Mouse (Mus musculus): ENCODE results near the gene Map1b.

Map1b gene

DNA sequence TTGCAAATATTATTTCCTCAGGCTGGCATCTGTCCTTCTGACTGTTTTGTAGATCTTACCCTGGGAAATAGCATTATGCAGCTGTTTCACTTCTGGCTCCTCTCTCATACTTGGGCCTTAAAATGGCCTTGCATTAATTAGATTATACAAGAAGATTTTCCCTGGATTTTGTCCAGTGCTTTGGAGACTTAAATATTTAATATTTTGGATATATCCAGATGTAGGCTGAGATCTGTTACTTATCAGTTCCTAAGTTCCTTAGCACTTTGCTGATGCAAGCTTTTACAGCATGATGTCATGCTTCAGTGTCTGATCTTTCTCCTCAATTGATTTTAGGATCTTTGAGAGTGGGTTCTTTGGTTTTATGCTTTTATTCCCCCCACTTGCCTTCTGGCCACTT lies 11.6 kb upstream of the Map1b start:
- no peak for DNase-seq

DNA sequence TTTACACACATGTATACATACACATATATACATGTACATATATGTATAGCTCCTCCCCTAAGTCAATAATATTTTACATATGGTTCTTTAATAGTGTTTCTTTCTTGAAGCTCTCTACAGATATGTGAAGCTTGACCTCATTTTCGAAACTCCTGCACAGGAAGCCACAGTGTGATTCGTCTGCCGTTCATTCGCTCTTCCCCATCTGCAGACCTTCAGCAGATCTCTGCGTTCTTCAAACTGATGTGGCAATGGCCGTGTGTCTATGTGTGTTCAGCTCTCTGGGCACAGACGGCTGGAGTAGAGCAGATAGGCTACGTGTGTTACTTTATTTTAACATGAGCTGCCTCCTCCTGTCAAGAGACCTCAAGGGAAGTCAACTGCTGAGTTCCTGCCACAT lies 9.2 kb upstream of the Map1b start:
- DNase-seq: no peak

DNA sequence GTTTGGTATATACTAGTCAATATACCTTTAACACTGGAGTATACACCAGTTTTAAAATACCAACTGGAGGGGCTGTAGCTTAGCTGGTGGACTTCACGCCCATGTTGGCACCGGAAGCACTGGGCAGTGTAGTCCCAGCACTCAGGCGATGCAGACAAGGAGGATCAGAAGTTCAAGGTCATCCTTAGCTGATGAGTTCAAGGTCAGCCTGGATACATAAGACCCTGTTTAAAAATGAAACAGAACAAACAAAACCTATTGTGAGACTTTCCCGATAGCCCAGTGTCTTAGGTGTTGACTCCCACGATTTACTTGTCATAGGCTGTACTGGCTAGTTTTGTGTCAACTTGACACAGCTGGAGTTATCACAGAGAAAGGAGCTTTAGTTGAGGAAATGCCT lies 1.5 kb upstream of the Map1b start:
- DNase-seq: no peak

DNA sequence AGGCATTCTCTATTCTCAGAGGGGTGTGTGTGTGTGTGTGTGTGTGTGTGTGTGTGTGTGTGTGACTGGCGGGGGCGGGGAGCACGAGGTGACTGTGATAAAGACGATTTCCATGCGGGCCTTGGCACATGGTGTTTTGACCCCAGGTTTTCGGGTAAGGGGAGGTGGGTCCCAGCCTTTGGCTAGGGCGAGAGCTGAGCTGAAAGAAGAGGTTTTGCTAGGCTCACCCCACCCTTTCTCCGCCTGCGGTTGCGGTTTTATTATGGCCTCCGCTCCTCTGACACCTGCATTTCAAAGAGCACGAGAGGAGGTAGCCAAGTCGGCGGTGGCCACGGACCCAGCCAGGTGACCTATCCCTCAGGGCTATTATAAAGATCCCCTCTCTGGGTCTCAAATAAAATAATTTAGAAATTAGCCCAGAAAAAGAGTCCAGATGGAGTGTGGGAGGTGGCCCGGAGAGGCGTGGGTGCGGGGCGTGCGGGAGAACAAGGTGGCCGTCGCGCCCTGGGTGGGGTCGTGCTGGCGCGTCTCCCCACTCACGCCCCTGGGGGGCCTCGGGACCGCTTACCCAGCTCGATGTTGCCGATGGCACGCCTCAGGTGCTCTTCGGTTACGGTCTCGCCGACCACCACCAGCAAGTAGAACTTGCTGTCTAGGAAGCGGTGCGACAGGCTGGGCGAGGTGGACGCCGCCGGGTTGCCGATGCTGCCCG lies 448 bp downstream of the Map1b start:
- peak; percentile 53 for DNase-seq

DNA sequence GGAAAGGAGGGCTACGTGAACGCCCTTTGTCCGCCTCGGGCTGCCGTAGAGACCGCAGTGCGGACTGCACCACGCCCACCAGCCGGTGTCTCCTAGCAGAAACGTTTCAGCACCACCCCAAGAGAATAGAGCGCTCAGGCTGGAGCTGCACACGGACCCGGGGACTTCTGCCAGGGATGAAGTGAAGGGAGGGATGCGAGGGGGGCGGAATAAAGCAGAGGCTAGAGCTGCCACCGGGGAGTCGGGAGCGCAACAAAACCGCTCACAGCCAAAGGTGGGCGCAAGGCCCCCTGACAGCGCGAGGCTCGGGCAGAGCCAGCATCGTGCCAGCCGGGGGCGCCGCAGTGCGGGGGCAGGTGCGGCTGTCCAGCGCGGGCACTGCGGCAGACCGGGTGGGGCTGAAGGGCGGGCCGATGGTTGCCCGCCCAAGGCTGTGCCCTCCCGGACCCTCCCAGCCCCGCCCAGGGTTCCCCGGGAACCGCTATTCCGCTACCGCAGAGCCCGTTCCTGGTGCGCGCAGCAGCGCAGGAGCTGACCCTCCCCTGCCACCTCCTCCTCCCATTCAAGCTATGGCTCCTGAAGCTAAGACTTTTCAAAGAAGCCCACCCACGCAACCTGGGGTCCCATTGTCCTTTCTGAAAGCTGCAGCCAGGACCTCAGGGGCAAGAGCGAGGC lies 1.3 kb downstream of the Map1b start:
- peak; percentile 68 for DNase-seq

DNA sequence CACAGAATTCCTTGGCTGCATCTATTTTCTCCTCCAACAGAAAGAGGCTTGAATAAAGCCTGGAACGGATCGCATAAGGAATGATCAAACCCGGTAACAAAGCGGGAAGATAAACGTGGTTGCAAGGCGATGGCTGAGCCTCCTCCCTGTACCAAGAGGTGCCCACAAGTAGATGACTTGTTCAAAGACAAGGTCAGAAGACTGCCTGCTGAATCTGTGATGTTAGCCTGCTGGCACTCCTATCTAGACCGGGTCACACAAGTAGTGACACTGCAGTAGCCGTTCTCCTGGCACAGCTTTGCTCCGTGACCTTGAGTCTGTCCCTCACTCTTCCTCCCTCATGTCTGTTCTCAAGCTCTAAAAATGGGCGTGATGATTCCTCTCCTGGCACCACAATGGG lies 2.4 kb downstream of the Map1b start:
- no peak for DNase-seq

DNA sequence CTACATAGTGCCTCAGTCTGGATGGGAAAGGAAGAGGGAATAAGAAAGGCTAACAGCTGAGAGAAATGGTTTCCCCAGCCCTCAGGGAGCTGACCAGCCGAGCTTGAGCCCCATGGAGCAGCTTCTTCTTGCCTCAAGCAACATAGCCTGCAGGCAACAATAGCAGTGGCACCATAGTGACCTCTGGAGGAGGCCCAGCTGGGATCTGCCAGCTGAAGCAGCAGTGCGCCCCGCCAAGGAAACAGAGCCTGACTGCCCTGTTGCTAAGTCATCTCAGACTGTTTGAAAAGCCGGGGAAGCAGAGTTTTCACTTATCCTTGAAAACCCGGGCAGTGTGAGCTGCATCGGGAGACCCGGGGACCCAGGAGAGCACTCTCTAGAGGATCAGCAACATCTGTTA lies 3.2 kb downstream of the Map1b start:
- DNase-seq: peak; percentile 56

DNA sequence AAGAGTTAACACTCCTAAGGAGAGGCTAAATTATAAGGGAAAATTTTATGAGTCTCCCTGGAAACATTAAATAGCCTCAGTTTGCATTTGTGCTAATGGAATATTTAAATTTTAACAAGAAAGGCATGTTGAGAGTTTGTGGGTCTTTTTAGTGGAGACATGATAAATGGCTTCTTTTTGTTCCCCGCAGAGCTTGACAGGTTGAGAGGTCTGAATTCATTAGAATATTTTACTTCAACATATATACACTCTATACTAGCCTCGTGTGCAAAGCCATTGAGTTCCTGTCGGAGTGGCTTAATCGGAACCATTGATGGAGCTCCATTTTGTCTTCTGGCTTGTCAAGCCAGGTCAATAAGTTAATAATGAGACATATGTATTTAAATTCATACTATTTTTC lies 6.4 kb downstream of the Map1b start:
- no peak for DNase-seq

DNA sequence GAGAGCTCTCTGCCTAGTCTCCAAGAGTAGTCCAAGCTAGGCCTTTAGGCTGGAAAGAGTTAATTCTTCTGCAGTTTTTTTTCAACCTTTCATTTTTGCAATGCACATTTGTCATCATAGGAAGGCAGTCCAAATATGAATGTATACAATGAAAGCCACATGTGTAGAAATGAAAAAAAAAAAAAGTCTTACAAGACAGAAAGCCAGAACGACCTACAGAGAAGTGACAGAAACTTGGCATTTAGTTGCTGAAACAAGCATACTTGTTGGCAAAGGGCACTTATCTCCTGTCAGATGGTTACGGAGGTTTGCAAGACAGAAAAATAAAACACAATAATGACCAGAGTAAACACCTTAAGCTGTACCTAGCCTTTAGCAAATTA lies 9.8 kb downstream of the Map1b start:
- no peak for DNase-seq

DNA sequence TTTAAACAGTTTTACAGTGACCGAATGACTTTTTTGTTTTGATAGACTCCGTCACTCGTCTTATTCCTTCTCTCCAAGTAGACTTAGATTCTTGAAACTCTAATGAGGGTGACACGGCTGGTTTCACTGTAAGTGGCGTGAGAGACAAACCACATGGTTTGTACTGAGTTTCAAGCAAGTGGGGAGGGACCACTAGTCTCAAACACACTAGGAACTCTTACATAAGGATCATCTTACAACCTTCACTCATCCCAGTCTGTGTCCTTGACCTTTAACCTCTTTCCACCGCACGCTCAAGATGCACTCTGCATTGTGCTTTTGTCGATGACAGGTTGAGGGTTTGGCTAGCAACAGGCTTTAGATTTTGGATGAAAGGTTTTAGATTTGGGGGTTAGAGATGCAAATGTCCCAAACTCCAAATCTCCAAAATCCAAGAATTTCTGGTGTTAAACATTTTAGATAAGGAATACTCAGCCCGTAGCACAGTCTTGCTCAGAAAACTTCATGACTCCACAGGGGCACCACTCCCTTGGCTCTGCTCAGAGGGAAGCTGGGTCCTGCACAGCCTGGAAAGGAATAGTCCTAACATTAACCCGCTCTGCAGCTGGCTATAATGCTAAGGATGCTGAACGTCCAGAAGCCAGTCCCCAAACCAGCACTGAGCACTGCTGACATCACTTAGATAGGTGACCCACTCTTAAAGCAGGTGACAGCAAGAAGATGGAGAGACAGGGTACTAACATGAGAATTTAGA lies 10.3 kb downstream of the Map1b start:
- no peak for DNase-seq

DNA sequence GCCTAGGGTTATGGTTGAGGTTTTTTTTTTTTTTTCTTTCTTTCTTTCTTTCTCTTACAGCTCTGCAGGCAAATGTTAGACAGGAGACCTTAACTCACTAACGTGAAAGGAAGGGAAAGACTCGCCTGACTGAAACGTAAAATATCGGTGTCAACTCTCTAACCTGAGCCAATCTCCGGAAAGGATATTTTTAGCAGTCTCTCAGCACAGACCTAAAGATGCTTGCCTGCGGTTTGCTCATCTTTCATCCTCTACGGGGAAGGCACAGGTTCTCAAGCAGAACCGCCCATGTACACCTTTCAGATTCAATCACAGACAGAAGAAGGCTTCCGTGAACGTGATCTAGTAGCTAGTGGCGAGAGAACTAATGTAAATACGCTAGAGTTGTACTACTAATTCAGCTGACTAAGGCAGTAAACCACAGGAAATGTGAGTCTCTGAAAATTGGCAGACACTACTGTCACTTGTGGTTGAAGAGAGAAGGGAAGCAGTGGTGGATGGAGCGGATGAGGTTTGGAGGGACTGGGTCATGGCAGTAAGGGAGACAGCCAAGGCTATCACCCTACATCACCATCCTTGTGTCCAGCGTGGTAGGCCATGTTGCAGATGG lies 12.9 kb downstream of the Map1b start:
- no peak for DNase-seq

DNA sequence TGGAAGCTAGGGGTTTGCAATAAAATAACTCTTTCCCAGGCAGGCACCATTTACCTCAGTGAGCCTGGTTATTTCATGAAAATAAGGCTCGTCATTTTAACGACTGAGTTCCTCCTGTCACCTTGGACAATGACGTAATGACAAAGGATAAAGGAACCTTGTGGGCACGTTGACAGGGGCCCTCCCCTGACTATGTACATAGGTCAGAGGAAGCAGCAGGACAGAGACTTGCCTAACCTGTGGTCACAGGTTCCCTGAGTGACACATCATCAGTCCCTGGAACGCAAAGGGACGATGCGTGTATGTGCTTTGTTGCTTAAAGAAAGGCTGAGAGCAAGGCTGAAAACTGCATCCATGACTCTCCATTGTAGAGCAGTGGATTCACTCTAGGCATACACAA lies 13.4 kb downstream of the Map1b start:
- no peak for DNase-seq

DNA sequence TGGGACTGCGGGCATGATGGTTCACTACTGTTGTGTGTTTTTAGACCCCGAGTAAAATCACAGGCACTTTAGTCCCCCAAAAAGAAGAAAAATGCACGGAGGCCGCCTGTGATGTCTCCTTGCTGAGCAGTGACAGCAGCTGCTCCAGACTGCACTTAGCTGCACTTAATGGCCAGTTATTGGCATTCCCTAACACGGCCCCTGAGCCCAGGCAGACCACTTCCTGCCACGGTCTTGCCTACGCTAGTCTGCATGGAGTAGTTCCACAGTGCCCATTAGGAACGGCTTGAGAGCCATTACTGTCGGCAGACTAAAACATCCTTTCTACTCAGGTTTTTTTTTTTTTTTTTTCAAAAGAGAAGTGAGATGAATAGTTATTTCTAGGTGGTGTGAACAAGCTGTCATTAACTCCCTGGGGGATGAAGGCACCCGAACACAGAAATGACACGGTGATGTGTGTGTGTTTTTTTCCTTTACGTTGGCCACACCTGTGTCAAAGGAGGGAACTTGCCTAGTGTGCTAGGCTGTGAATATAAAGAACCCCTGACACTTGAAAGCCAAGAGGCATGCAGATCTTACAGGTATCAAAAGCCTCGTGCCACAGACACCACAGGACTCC lies 14.1 kb downstream of the Map1b start:
- DNase-seq: no peak

DNA sequence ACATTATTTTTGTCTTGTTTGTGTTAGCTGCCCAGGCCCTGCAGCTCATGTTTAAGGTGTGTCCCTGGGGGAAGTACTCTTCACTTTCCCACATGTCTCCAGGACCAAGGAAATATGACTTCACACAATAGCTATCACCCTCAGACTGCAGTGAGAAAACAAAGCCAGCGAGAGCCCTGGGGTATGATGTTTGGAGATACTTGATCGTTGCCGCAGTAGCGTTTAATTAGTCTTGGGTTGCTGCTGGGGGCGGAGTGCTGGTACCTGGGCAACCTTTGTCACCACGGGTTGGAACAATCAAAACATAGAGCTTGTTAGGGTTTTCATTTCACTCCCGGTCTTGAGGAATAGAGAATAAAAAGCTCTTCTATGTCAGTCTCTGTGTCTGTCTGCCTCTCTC lies 14.9 kb downstream of the Map1b start:
- DNase-seq: no peak

DNA sequence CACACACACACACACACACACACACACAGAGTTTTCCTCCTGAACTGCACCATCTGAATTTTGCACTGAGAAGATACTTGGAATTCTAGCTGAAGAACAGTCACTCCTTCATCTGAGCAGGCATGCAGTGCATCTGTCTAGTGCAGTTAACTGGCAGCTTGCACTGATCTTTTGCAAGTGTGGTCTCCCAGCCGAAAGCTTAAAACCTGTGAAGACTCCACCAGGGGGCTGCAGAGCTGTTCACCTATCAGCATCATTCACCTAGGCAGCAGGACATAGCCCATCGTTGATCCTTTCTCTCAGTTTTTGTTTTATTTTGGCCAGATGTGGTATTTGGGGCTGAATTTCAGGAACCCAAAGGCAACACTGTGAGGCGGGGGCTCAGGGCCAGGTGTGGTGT lies 15.7 kb downstream of the Map1b start:
- no peak for DNase-seq

DNA sequence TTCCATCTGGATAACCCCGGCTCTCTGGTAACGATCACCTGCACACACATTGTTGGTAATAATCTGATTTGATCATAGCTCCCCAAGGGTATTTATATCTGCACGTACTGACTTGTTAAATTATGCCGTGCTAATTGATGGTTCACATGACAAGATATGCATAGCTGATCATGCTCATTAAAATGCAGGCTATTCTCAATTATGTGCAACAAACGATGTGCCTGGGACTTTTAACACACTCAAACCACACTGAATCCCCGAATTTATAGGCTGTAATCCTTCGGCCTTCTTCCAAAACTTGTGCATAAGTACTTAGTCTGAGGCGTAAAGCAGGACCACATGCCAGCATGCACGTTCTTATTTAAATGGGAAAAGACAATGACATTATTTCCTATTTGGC lies 16.6 kb downstream of the Map1b start:
- no peak for DNase-seq

DNA sequence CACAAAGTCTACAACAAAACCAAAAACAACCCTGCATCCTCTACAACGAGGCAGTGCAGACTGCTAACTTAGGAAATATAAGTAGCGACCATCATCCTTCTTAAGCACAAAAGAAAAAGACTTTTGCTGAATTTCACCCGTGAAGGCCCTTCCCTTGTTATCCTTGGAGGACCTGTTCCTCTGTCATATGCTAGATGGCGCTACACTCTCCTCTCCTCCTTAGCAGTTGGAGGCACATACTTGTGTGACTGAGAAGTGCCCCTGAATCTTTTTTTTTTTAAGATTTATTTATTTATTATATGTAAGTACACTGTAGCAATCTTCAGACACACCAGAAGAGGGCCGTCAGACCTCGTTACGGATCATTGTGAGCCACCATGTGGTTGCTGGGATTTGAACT lies 20.2 kb downstream of the Map1b start:
- no peak for DNase-seq

DNA sequence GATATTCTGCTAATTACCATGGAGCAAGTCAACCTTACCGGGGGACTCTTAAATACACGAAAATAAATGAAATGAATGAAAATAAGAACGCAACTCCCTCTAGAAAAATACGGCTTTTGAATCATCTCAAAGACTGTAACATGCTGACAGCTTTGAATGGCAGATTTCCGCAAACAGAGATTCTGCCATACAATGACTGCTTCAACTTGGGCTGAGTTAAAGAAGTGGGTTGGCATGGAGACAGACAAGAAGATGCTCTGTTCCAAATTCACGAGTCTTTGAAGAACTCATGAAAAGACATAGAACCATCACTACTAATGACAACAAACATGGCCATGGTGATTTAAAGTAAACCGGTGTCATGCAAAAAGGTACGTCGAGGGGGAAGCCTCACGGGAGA lies 21.9 kb downstream of the Map1b start:
- no peak for DNase-seq

DNA sequence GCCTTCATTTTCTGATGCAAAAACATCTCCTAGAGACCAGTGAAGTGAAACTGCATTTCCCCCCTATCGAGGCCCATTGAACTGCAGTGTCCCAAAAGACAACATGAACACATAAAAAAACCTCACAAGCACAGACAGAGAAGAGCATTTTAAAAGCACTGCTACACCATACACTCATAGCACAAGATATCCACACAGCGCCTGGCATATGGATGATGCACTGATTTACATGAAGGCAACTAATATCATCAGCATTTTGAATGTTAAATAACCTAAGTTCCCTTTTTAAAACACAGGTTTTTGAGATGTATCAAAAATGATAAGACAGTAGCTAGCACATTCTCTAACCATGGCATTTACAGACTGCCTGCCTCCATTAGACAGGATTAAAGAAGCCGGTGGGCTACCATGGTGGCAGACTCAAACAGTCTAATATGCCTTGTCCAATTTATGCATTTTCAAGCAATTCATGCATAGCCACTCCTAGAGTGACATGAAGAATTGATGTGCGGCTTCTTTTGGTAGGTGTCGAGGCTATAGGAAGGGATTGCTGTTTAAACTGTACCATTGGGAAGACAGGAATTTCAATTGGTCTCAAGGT lies 22.9 kb downstream of the Map1b start:
- DNase-seq: no peak

DNA sequence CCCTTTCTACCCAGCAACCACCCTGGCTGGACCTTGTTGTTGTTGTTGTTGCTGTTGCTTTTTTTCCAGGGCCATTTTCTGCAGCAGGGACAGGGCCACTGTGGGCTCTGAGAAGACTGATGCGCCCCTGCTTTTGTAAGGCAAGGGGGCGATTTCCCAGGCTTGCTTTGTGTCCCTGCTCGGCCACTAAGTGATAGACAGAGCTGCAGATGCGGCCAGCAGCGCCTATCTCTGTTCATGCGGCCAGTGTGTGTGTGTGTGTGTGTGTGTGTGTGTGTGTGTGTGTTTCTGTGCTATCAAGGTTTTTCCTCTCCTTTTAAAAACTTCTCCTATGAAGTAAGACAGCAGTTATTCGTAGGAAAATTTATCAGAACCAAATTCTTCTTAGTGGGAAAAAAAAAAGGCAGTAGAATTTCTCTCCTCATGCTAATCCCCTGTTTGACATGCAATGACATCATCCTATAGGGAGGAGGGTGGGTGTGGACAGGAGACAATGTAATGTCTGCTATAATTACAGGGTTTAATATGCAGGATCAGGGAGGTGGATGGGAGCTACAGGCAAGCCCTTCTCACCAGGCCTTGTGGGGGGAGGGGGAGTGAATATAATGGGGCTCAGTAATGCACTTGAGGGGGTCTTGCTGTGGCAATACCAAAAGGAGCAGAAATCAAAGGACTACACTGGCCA lies 23.6 kb downstream of the Map1b start:
- no peak for DNase-seq

DNA sequence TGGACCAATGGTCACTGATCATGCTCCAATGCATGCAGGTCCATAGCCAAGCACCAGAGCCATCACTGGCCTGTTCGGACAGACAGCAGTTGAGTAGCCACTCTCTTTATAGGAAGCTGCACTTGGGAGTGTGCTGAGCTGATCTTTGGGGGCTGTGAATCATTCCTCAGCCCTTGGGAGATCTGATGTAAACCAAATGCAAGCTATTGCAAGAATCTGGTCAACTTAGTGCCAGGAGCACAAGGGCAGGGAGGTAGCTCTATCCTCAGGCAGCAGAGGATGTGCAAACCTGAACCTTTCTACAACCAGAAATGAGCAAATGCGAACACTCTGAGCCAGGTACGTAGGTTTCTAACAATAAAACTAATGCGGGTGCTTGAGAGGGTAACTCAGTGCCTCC lies 26.3 kb downstream of the Map1b start:
- no peak for DNase-seq

DNA sequence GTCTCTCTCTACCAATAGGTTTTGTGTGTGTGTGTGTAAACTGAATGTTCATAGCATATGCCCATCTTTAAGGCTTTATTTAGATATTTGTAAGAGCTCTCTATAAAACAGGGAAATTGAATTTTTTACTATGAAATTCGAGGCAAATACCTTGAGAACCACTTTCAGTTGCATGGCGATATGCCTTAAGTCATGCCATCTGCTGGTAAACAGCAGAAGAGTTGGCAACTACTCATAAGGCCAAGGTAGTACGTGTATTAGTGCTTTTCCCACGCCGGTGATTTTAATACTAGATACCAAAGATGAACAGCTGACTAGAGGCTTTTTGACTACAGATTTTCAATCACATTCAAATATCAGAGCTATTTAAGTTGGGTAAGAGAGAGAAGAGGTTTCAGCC lies 27.2 kb downstream of the Map1b start:
- DNase-seq: no peak
